Mouse (Mus musculus) cortical plate, adult 2 months (tissue): ENCODE measurements at regions not wholly inside any gene's neighbourhood (a gene's known extent, or its start where the extent isn't known, plus 50 kb on each side); places are given as distances from the start of the nearest gene placed in this dataset.

Experiments
- CTCF ChIP-seq: fragments of 200-500 bp; IDR thresholded peaks from 2 replicates; pipeline ENCODE4 v1.5.1; 2011; ENCODE audit warnings: mild to moderate bottlenecking, control low read depth, low read length; ENCODE audit not compliant: insufficient read depth; ENCODE audit errors: extremely low read depth
- POLR2A ChIP-seq: fragments of 200-500 bp; IDR thresholded peaks from 2 replicates; pipeline ENCODE4 v1.6.1; 2011; ENCODE audit warnings: mild to moderate bottlenecking, low read length, control low read depth; ENCODE audit not compliant: insufficient read depth; ENCODE audit errors: extremely low read depth

DNA sequence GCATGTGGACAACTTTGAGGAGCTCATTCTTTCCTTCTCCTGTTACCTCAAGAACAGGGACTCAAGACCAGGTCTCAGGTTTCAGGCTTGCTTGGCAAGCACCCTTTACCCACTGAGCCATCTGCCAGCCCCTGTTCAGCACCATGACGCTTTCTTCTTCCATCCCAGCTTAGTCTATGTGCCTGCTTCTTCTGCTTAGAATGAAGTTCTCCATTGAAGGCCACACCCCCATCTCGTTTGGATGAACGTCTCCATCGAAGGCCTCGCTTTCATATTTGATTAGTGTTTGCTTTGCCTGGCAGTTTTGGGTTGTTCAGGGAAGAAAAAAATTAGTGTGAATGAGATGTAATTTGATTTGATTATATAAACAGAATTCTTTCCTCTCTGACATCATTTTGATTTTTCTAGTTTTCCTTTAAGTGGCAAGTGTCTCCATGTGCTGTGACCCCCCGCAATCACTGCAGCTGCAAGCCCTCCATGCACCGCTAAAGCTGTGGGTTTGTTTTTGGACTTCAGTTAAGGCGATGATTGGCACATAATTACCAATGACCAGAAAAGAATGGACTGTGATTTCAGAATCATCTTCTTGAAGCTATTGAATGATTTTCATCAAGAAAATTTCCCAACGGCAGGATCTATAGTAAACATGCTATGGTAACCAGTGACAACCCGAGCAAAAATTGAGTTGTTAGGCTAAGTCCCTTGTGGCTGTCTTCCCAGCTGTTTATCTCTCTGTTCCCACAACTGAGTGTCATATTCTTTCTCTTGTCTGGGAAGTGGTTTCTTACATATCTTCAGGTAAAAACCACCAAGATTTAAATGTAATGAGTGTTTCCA lies 106.4 kb upstream of the D1Pas1 start:
- TF ChIP-seq CTCF = no peak
- no peak for TF ChIP-seq POLR2A
